Mouse (Mus musculus): ENCODE data around the gene Lrrc51. TPM values are rescaled to one million over a fixed set of nuclear protein-coding genes. Genes with fewer than 3 reads are reported as not detected.

The Lrrc51 gene
- polyA plus RNA-seq, 1 experiment: 7.5 TPM

DNA sequence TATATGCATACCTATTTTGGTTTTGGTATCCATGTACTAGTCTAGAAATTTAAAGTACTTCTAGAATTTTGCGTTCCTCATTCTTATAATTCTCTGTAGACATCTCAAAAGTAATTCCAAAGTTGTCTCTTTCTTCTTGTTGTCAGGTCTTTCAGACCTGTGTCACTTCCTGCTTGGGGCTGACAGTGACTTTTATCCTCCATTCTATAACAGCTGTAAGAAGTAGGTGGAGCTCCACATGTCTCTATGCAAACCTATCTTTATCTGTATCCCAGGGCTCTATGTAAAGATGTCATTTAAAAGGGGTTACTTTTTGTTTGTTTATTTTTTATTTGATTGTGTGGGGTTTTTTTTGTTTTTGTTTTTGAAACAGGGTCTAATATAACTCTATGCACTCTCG, 29.9 kb upstream of the Lrrc51 start:
- no peaks in the 10 kb centered on the region for H3K27me3 ChIP-seq (ENCODE audit: control insufficient read depth, insufficient read depth, low read length, poor library complexity, severe bottlenecking)
- no peak overlapping the region for H3K4me3 ChIP-seq (ENCODE audit: low read depth, low read length)
- H3K9ac ChIP-seq (ENCODE audit: low read depth, poor library complexity, severe bottlenecking): no peak overlapping the region
- no peaks in the 10 kb centered on the region for H3K4me1 ChIP-seq (ENCODE audit: control insufficient read depth, insufficient read depth, low read length)
- no peak overlapping the region for H3K27ac ChIP-seq (ENCODE audit: insufficient read depth, low read length)
- no peaks in the 10 kb centered on the region for H3K36me3 ChIP-seq (ENCODE audit: control insufficient read depth, insufficient read depth, low read length, poor library complexity, severe bottlenecking)
- TF ChIP-seq CTCF (IDR thresholded peaks at IDR 0.05; ENCODE audit: low read depth, low read length): no peak
- no peak for TF ChIP-seq EP300 (IDR thresholded peaks at IDR 0.05; ENCODE audit: insufficient read depth, low read depth, low read length)
- TF ChIP-seq POLR2A (IDR thresholded peaks at IDR 0.05; ENCODE audit: insufficient read depth, low read length): no peak
- no peaks in the 10 kb centered on the region for H3K9me3 ChIP-seq (replicated peaks; ENCODE audit: control insufficient read depth, insufficient read depth, low read length, poor library complexity, severe bottlenecking)

- Histone ChIP-seq H3K36me3 (ENCODE audit: control insufficient read depth, insufficient read depth, low read length, poor library complexity, severe bottlenecking) (no peaks in the 10 kb centered on the region), H3K27ac (ENCODE audit: insufficient read depth, low read length) (no peak overlapping the region), H3K27me3 (ENCODE audit: control insufficient read depth, insufficient read depth, low read length, poor library complexity, severe bottlenecking) (no peaks in the 10 kb centered on the region), H3K9ac (ENCODE audit: low read depth, poor library complexity, severe bottlenecking) (no peak overlapping the region), H3K9me3 (replicated peaks; ENCODE audit: control insufficient read depth, insufficient read depth, low read length, poor library complexity, severe bottlenecking) (no peaks in the 10 kb centered on the region), H3K4me3 (ENCODE audit: low read depth, low read length) (no peak overlapping the region), H3K4me1 (ENCODE audit: control insufficient read depth, insufficient read depth, low read length) (no peaks in the 10 kb centered on the region)
- TF ChIP-seq CTCF (IDR thresholded peaks at IDR 0.05; ENCODE audit: low read depth, low read length): no peak
Measured at GRCm38 (mm10) chr7:101962829-101963228, 29.1 kb upstream of the Lrrc51 start.

- Histone ChIP-seq H3K36me3 (ENCODE audit: control insufficient read depth, insufficient read depth, low read length, poor library complexity, severe bottlenecking) (no peaks in the 10 kb centered on the region), H3K27ac (ENCODE audit: insufficient read depth, low read length) (no peak overlapping the region), H3K4me1 (ENCODE audit: control insufficient read depth, insufficient read depth, low read length) (peaks cover 1% of the 10 kb centered on the region), H3K9ac (ENCODE audit: low read depth, poor library complexity, severe bottlenecking) (no peak overlapping the region), H3K27me3 (ENCODE audit: control insufficient read depth, insufficient read depth, low read length, poor library complexity, severe bottlenecking) (no peaks in the 10 kb centered on the region), H3K4me3 (ENCODE audit: low read depth, low read length) (no peak overlapping the region), H3K9me3 (replicated peaks; ENCODE audit: control insufficient read depth, insufficient read depth, low read length, poor library complexity, severe bottlenecking) (no peaks in the 10 kb centered on the region)
- TF ChIP-seq CTCF (IDR thresholded peaks at IDR 0.05; ENCODE audit: low read depth, low read length) (no peak), EP300 (IDR thresholded peaks at IDR 0.05; ENCODE audit: insufficient read depth, low read depth, low read length) (no peak), POLR2A (IDR thresholded peaks at IDR 0.05; ENCODE audit: insufficient read depth, low read length) (no peak)
Measured at GRCm38 (mm10) chr7:101956911-101957310, 23.2 kb upstream of the Lrrc51 start.

- Histone ChIP-seq H3K4me3 (ENCODE audit: low read depth, low read length) (no peak overlapping the region), H3K27me3 (ENCODE audit: control insufficient read depth, insufficient read depth, low read length, poor library complexity, severe bottlenecking) (no peaks in the 10 kb centered on the region), H3K9ac (ENCODE audit: low read depth, poor library complexity, severe bottlenecking) (no peak overlapping the region), H3K27ac (ENCODE audit: insufficient read depth, low read length) (no peak overlapping the region), H3K36me3 (ENCODE audit: control insufficient read depth, insufficient read depth, low read length, poor library complexity, severe bottlenecking) (no peaks in the 10 kb centered on the region), H3K4me1 (ENCODE audit: control insufficient read depth, insufficient read depth, low read length) (peaks cover 1% of the 10 kb centered on the region), H3K9me3 (replicated peaks; ENCODE audit: control insufficient read depth, insufficient read depth, low read length, poor library complexity, severe bottlenecking) (no peaks in the 10 kb centered on the region)
- no peak for TF ChIP-seq EP300 (IDR thresholded peaks at IDR 0.05; ENCODE audit: insufficient read depth, low read depth, low read length)
- no peak for TF ChIP-seq POLR2A (IDR thresholded peaks at IDR 0.05; ENCODE audit: insufficient read depth, low read length)
- TF ChIP-seq CTCF (IDR thresholded peaks at IDR 0.05; ENCODE audit: low read depth, low read length): no peak
Measured at GRCm38 (mm10) chr7:101956481-101956880, 22.8 kb upstream of the Lrrc51 start.

GRCm38 (mm10) chr7:101955862-101956261, 22.2 kb upstream of the Lrrc51 start:
- Histone ChIP-seq H3K27me3 (ENCODE audit: control insufficient read depth, insufficient read depth, low read length, poor library complexity, severe bottlenecking) (no peaks in the 10 kb centered on the region), H3K36me3 (ENCODE audit: control insufficient read depth, insufficient read depth, low read length, poor library complexity, severe bottlenecking) (no peaks in the 10 kb centered on the region), H3K4me1 (ENCODE audit: control insufficient read depth, insufficient read depth, low read length) (peaks cover 1% of the 10 kb centered on the region), H3K9me3 (replicated peaks; ENCODE audit: control insufficient read depth, insufficient read depth, low read length, poor library complexity, severe bottlenecking) (no peaks in the 10 kb centered on the region), H3K9ac (ENCODE audit: low read depth, poor library complexity, severe bottlenecking) (no peak overlapping the region), H3K4me3 (ENCODE audit: low read depth, low read length) (no peak overlapping the region), H3K27ac (ENCODE audit: insufficient read depth, low read length) (no peak overlapping the region)
- TF ChIP-seq CTCF (IDR thresholded peaks at IDR 0.05; ENCODE audit: low read depth, low read length): no peak
- no peak for TF ChIP-seq EP300 (IDR thresholded peaks at IDR 0.05; ENCODE audit: insufficient read depth, low read depth, low read length)
- TF ChIP-seq POLR2A (IDR thresholded peaks at IDR 0.05; ENCODE audit: insufficient read depth, low read length): no peak

- H3K36me3 ChIP-seq (ENCODE audit: control insufficient read depth, insufficient read depth, low read length, poor library complexity, severe bottlenecking): no peaks in the 10 kb centered on the region
- no peak for TF ChIP-seq POLR2A (IDR thresholded peaks at IDR 0.05; ENCODE audit: insufficient read depth, low read length)
- no peak for TF ChIP-seq EP300 (IDR thresholded peaks at IDR 0.05; ENCODE audit: insufficient read depth, low read depth, low read length)
- TF ChIP-seq CTCF (IDR thresholded peaks at IDR 0.05; ENCODE audit: low read depth, low read length): no peak
Measured at GRCm38 (mm10) chr7:101955276-101955675, 21.6 kb upstream of the Lrrc51 start.

More at GRCm38 (mm10) chr7:101955276-101955675, 21.6 kb upstream of the Lrrc51 start:
- Histone ChIP-seq H3K9ac (ENCODE audit: low read depth, poor library complexity, severe bottlenecking) (no peak overlapping the region), H3K4me3 (ENCODE audit: low read depth, low read length) (no peak overlapping the region), H3K27ac (ENCODE audit: insufficient read depth, low read length) (no peak overlapping the region), H3K4me1 (ENCODE audit: control insufficient read depth, insufficient read depth, low read length) (peaks cover 1% of the 10 kb centered on the region), H3K27me3 (ENCODE audit: control insufficient read depth, insufficient read depth, low read length, poor library complexity, severe bottlenecking) (no peaks in the 10 kb centered on the region), H3K9me3 (replicated peaks; ENCODE audit: control insufficient read depth, insufficient read depth, low read length, poor library complexity, severe bottlenecking) (no peaks in the 10 kb centered on the region)

Measured in ES-Bruce4 (cell line).